Mouse (Mus musculus) c-Kit-positive CD71-negative TER-119-negative erythroid progenitor cells, embryonic 14.5 days (primary cell): ENCODE measurements at regions not wholly inside any gene's neighbourhood (a gene's known extent, or its start where the extent isn't known, plus 50 kb on each side); places are given as distances from the start of the nearest gene placed in this dataset.
"Not testable (repeated sequence)": the region's sequence is repeated elsewhere in the genome, so short reads cannot be mapped to it uniquely, and the experiment has no call there.

Experiments used
- DNase-seq: peaks from one replicate; pipeline ENCODE4 v3.0.0-alpha.2; 2013; ENCODE audit warnings: low read depth

DNA sequence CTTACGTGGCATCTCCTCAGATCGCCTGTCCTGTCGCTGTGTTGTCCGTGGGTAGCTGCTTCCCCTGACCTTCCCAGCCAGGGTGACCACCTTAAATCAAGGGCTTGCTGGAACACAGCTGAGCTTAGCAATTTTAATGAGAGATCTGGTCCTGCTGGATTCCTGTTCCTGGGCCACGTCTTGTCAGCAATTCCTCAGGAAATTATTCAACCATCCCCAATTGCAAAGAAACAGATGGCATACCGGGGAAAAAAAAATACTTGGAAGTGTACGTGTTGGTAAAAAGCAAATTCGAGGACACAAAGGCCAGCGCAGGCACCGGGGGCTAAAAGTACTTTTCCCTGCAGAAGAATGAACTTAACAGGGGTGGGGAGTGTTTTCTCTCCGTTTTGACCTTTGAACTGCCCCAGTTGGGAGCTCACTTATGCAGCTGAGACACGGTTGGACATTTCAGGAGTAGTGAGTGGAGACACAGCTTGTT, 107.0 kb upstream of the Rhobtb1 start:
- no peak for DNase-seq

DNA sequence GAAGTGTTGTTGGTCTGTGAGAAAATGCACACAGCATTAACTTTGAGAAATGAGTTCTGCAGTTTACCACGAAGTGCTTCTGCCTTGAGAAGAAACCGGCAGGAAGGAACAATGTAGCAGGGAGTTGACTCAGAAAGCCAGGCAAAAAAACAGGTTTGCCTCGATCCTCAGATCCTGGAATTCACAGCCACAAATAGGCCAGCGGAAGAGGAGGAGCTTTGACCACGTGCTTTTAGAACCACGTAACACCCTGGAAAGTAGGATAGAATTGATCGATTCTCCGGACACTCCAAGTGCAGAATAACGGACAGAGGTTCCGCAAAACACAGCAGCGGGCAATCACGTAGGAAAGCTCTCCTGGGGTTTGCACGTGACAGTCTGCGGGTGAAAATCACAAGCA, 106.0 kb upstream of the Rhobtb1 start:
- no peak for DNase-seq

DNA sequence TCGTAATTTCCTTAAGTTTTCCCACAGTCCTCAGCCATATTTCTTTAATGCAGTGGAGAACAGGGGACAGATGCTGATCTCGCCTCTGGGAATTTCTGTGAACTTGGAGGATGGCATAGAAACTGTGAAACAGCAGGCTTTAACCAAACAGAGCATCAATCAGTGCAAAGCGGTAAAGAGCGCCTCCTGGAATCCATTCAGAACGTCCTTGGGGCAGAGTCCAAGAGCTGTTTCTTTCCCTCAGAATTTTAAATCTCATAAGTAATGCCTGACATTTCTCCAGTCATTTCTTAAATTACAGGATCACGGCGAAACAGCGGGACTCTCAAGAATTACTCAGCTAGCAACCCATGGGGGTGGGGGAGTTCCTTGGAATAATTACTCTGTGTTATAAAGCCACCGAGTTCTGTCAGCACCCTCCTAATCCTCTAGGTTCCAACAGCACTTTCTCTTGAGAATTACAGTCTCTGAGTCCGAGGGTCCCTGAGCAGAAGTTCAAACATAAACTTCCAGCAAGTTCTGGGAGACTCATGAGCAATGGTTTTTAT, 105.2 kb upstream of the Rhobtb1 start:
- no peak for DNase-seq

DNA sequence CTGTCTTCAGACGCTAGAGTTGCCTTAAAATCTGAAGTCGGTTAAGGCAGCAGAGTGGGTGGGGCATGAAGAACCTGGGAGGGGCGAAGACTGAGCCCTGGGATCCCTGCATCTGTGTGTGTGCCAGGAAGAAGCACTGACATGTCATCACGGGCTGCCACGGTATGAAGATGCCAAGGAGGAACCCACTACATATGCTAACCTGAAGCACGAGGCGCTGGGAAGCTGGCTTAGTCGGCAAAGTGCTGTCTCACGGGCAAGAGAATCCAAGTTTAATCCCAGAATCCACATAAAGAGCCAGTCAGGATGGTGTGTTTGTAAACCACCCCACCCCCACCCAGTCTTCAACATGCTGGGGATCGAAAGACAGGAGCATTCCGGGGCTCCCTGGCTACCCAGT, 73.2 kb upstream of the Rhobtb1 start:
- no peak for DNase-seq

DNA sequence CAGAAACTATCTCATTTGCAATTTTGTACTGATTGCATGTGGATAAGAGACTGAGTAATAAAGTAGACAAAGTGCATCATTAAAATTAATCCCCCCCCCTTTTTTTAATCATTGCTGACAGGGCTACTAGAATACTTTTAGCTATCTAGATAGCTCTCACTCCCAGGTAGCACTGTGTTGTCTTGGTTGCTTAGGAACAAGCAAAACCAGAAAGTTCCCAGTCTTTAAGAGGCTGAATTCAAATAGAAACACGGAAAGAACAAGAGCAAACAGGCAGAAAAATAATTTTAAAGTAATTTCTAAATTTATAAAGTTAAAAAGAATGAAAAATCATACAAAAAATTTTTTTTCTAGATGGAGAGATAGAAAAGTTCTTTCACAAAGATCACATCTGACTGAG, 65.0 kb upstream of the Rhobtb1 start:
- DNase-seq: no peak

DNA sequence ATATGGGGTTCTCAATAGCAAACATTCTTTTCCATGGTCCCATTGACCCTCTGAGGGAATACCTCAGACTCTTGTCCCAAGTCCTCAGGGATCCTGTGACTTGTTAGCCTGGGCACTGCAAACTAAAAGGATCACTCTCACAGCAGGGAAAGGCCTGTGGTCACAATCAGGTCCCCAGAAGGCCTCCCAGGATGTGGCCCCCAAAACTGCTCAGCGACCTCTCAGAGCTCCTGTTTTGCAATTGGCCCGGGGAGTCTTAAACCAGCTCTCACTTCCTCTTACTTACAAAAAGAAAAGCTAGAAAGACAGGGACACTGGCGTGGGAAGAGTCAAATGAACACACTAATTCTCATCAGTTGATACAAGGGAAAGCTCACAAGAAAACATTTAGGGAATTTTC, 59.4 kb upstream of the Rhobtb1 start:
- DNase-seq: peak; percentile 7

DNA sequence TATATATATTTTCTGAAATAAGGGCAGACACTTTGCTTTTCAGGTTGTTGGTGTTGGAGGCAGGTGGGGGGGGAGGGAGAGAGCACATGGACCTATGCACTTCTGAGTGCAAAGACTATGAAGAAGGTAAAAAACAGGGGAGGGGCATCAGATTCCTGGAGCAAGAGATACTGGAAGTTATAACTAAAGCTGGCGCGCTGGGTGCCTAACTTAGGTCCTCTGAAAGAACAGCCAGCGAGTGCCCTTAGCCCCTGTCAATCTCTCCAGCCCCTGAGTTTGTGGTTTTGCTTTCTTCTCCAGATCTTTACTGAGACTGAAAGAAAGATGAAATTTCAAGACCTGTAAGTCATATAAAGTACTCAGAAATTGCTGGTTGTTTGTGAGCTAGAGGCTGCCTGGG, 51.2 kb upstream of the Rhobtb1 start:
- DNase-seq: no peak

DNA sequence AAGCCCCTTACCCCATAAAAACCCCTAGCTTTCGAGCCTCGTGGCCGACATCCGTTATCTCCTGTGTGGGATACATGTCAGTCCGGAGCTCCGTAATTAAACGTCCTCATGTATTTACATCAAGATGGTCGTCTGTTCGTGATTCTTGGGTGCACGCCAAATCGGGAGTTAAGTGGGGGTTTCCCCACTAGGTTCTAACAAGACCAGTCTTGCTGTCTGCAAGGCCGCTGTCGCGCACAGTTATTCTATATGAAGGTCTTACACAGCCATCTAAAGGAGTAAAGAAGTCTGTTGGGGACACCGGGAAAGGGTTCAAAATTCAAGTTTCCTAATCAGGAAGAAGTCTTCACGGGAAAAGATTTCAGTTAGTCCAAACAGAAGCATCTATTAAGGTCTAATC, 50.5 kb upstream of the Rhobtb1 start:
- DNase-seq: not testable (repeated sequence)
